Mouse (Mus musculus) erythroblast, embryonic 14.5 days (primary cell): ENCODE measurements around the gene Gzf1. TPM values are rescaled to one million over a fixed set of nuclear protein-coding genes. Genes with fewer than 3 reads are reported as not detected.
A peak's percentile ranks its signal among the peaks of the same experiment; 100 is the strongest.

ENCODE experiments used
- H3K27me3 ChIP-seq: 2 replicates; pipeline ENCODE4 v1.6.1; 2012; ENCODE audit warnings: inconsistent platforms; ENCODE audit not compliant: control insufficient read depth
- H3K36me3 ChIP-seq: 2 replicates; pipeline ENCODE4 v1.6.1; 2012; ENCODE audit warnings: mild to moderate bottlenecking, inconsistent platforms; ENCODE audit not compliant: control insufficient read depth
- H3K4me1 ChIP-seq: 2 replicates; pipeline ENCODE4 v1.6.1; 2012; ENCODE audit warnings: inconsistent platforms; ENCODE audit not compliant: control insufficient read depth
- H3K4me3 ChIP-seq: replicated peaks from 2 replicates; pipeline ENCODE3; 2012; ENCODE audit warnings: moderate library complexity, mild to moderate bottlenecking, inconsistent platforms
- H3K9me3 ChIP-seq: 2 replicates; pipeline ENCODE4 v1.6.1; 2012; ENCODE audit warnings: low read length, inconsistent platforms, mixed read lengths; ENCODE audit not compliant: control insufficient read depth
- GATA1 ChIP-seq: IDR thresholded peaks from 2 replicates; pipeline ENCODE4 v1.6.1; 2012; ENCODE audit warnings: low read length, inconsistent platforms, mixed read lengths
- TAL1 ChIP-seq: IDR thresholded peaks from 3 replicates; pipeline ENCODE4 v1.6.1; 2012; ENCODE audit warnings: low read length, inconsistent platforms, mixed read lengths
- polyA plus RNA-seq: library from polyadenylated mRNA; stranded (reverse); fragments of >175 nt; gene quantifications from 2 replicates; pipeline ENCODE4 v1.2.3, GENCODE M21; 2012

Gene Gzf1
- polyA plus RNA-seq, 1 experiment = 0.06 TPM

- no peak for TF ChIP-seq TAL1
- Histone ChIP-seq H3K4me3 (peak overlapping the region; percentile 65), H3K27me3 (peaks cover 7% of the 10 kb centered on the region), H3K4me1 (peaks cover 10% of the 10 kb centered on the region), H3K36me3 (no peaks in the 10 kb centered on the region), H3K9me3 (peaks cover 5% of the 10 kb centered on the region; the same call in 1 of the 2 replicates)
Measured at GRCm38 (mm10) chr2:148731614-148732326, 50.9 kb downstream of the Gzf1 start.

- Histone ChIP-seq H3K36me3 (no peaks in the 10 kb centered on the region), H3K4me3 (peak within 1 kb of the TSS; percentile 65), H3K9me3 (peaks cover 5% of the 10 kb centered on the region; the same call in 1 of the 2 replicates), H3K4me1 (peaks cover 10% of the 10 kb centered on the region), H3K27me3 (peaks cover 7% of the 10 kb centered on the region)
- no peak for TF ChIP-seq TAL1
- TF ChIP-seq GATA1 = no peak
Measured at GRCm38 (mm10) chr2:148732327-148733000, 51.6 kb downstream of the Gzf1 start, which contains the start of gene Napb. TSS of gene Napb (minus strand) at chr2:148732467.

Other genes starting within 250 kb of the Gzf1 start
- gene Cd93, start 237.5 kb upstream of the Gzf1 start, polyA plus RNA-seq = 0.01 TPM in 2 replicates
- gene Nxt1, start 8.4 kb upstream of the Gzf1 start, polyA plus RNA-seq = 4.3 and 4.6 TPM in 2 replicates
- not detected in 2 replicates for gene Napb, start 51.4 kb downstream of the Gzf1 start, polyA plus RNA-seq
- not detected in 2 replicates for gene Cstl1, start 69.3 kb downstream of the Gzf1 start, polyA plus RNA-seq
- not detected in 2 replicates for gene Cst11, start 90.5 kb downstream of the Gzf1 start, polyA plus RNA-seq
- gene 8030411F24Rik, start 101.0 kb downstream of the Gzf1 start, polyA plus RNA-seq = not detected in 2 replicates
- gene Cst12, start 108.3 kb downstream of the Gzf1 start, polyA plus RNA-seq = not detected in 2 replicates
- not detected in 2 replicates for gene Cst8, start 117.8 kb downstream of the Gzf1 start, polyA plus RNA-seq
- not detected in 2 replicates for gene Cst13, start 139.1 kb downstream of the Gzf1 start, polyA plus RNA-seq
- not detected in 2 replicates for gene Cst9, start 154.1 kb downstream of the Gzf1 start, polyA plus RNA-seq
- not detected in 2 replicates for gene 9230104L09Rik, start 184.0 kb downstream of the Gzf1 start, polyA plus RNA-seq
- 7.4 and 8.3 TPM in 2 replicates for gene Cst3, start 194.7 kb downstream of the Gzf1 start, polyA plus RNA-seq